Mouse (Mus musculus): ENCODE measurements around the gene Prkg1.

The Prkg1 gene

GRCm38 (mm10) chr19:30829231-30829775 lies 935.5 kb downstream of the Prkg1 start:
- DNase-seq: no peak

GRCm38 (mm10) chr19:30827820-30828219 lies 937.0 kb downstream of the Prkg1 start:
- no peak for DNase-seq

DNA sequence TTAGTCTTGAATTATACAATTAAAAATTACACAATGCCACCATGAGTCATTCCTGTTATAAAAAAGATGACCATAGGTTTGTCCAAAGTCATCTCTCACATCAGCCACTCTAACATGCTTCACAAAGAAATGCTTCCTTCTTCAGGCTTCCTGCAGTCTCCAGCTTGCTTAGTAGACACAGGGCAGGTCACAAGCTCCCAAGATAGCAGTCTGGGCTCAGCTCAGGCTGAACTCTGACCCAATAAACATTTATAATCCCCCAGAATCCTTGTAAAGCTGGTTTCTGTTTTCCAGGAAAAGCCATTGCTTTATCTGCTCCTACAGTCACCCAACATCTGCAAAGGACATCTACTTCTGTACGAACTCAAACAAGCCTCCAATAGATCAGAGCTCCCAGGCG lies 938.7 kb downstream of the Prkg1 start:
- DNase-seq: peak; percentile 19

DNA sequence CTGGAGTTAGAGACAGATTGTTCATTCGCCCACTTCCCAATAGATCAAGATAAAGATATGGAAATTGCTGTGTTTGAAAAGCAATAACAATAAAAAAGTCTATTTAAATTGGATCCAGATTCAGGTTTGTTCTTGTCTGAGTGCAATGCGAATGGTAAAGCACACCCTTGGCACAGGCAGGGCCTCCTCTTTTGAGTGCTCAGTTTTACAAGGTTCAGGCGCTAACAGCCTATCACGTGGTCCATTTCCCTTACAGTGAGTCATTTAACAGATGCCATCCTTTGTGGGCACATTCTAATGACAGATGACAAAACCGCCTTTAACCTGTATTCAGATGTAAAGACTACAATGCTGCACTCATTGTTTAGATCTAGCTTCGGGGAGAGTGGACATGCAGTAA lies 949.2 kb downstream of the Prkg1 start:
- no peak for DNase-seq

- DNase-seq: no peak
These were observed 958.6 kb downstream of the Prkg1 start for GRCm38 (mm10) chr19:30806265-30806664.

- no peak for DNase-seq
These were observed 984.0 kb downstream of the Prkg1 start for GRCm38 (mm10) chr19:30780803-30781202.

GRCm38 (mm10) chr19:30768316-30768715 lies 996.5 kb downstream of the Prkg1 start:
- peak; percentile 7 for DNase-seq

GRCm38 (mm10) chr19:30744426-30744825 lies 1020.4 kb downstream of the Prkg1 start:
- DNase-seq: no peak

GRCm38 (mm10) chr19:30699130-30699529 lies 1065.7 kb downstream of the Prkg1 start:
- DNase-seq: no peak

DNA sequence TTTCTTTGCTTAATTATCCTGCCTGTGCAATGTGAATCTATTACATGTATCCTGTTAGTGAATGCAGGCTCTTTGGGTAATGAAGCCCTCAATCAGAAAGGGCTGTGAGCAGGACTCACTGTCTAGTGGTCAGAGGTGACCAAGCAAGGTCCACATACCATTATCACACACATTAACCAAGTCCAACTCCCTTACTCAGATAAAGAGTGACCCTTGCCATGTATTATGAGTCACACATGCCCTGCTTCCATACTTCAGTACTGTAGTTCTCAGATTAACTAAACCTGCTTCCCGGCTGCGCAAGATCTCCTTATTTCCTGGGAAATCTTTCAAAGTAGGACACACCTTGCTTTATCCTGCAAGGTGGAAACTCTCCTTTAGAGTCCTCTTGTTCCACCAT lies 1073.6 kb downstream of the Prkg1 start:
- no peak for DNase-seq

- no peak for DNase-seq
These were observed 1074.1 kb downstream of the Prkg1 start for GRCm38 (mm10) chr19:30690691-30691090.

GRCm38 (mm10) chr19:30687942-30688341 lies 1076.9 kb downstream of the Prkg1 start:
- DNase-seq: no peak

- DNase-seq: no peak
These were observed 1088.5 kb downstream of the Prkg1 start for GRCm38 (mm10) chr19:30676308-30676707.

GRCm38 (mm10) chr19:30664269-30664668 lies 1100.6 kb downstream of the Prkg1 start:
- peak; percentile 75 for DNase-seq

DNA sequence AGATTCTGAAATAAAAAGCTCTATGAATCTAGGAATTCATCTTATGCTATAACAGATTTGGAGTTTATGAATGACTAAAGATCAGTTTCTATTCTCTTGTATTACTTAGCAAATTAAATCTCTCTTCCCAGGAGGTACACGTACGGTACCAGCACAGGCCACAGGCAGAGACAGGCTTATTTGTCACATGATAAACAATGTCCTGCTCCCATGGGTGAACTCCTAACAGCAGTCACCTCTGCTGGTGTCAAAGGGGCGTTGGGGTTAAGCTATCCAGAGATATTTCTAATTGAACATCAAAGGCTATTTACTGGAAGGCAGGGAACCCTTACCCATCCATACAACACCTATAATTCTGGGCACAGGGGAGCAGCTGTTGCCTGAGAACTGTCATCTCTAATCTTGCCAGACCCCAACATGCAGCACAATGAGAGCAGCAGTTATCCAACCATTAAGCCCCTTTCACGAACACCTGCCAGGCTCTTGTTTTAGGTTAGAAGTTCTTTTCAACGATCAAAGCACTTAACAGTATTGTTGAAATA lies 1122.1 kb downstream of the Prkg1 start:
- DNase-seq: no peak

DNA sequence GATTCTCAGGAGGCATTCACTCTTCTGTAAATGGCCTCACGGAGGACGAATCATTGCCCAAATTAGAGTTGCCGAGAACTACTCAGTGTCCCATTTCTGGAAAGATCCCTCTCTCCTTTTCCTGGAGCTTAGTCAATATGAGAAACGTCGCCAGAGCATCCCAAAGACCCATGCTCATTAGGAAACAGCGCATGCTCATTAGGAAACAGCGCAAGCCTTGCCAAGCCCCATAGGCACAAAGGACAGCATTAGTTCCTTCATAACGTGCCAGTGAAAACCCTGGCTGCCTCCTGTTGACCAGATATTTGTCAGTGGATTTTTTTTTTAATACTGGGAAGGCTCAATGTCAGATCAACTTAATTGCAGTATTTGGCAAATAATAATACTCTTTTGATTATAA lies 1127.4 kb downstream of the Prkg1 start:
- no peak for DNase-seq

- no peak for DNase-seq
These were observed 1133.8 kb downstream of the Prkg1 start for GRCm38 (mm10) chr19:30631051-30631450.

DNA sequence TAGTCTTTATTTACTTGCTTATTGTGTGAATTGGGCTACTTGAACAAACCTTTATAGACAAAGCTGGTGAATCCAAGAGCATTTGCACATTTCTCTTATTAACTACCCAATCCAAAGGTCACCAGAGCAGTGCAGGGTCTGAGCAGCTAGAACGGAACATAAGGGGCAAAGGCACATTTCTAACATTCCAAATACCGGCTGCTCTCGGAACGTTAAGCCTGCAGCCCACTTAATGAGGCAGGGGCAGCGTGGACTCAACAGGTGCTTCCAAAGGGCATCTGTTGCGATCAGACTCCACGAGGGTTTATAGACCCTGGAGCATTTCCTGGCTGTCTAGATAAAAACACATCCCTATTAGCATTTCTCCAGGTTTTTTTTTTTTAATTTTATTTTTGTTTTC lies 1138.8 kb downstream of the Prkg1 start:
- DNase-seq: peak; percentile 26

- no peak for DNase-seq
These were observed 1139.4 kb downstream of the Prkg1 start for GRCm38 (mm10) chr19:30625391-30625790.

GRCm38 (mm10) chr19:30623620-30624019 lies 1141.2 kb downstream of the Prkg1 start:
- DNase-seq: no peak

- no peak for DNase-seq
These were observed 1151.5 kb downstream of the Prkg1 start for GRCm38 (mm10) chr19:30613150-30613865.

DNA sequence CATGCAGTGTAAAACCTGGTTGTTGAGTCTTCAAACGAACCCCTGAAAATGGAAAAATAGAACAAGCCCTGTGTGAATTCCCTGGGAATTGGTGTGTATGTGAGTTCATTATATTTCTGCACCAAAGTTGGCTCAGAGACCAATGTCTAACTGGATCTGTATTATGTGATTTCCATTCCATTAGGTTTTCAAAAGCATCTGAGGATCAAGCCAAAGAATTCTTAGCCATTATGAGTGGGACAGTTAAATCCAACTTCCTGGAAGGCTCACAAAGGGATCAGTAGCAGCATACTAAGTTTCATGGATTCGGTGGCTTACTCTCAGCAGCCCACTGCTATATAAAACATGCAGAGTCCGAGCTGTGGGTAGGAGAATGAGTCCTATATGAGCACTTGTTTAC lies 1178.5 kb downstream of the Prkg1 start:
- DNase-seq: no peak

GRCm38 (mm10) chr19:30564516-30564915 lies 1200.3 kb downstream of the Prkg1 start:
- no peak for DNase-seq

DNA sequence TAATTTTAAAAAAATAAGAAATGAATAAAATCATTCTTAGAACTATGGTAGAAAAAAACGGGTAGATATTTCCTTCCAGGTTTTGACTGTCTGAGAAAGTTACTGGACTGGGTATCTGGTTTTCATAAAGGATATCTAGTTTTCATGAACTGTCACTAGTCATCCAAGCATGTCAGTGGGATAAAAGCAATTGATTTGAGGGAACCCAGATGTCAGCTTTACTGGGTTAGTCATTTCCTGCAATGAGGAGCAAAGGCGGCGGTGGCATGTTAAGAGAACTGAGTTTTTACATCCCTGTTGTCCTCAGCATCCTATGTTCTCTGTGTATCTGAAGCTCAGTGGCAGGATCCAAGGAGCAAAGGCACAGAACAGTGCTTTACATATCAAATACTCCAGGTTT lies 1201.0 kb downstream of the Prkg1 start:
- DNase-seq: no peak

GRCm38 (mm10) chr19:30558024-30558423 lies 1206.8 kb downstream of the Prkg1 start:
- DNase-seq: no peak
